Mouse (Mus musculus) MEL (cell line): ENCODE results near the gene Armc7.
A peak's percentile ranks its signal among the peaks of the same experiment; 100 is the strongest.

ENCODE experiments used
- CTCF ChIP-seq, 3 experiments: IDR thresholded peaks in 2 of 3; conservative IDR thresholded peaks in 1 of 3; 2 replicates each; pipeline ENCODE4 v1.5.1; 2011 to 2012; ENCODE audit warnings: low read length in 3 of 3, low read depth in 2 of 3, mild to moderate bottlenecking in 2 of 3, improper control_type of control experiment in 1 of 3, inconsistent platforms in 1 of 3, mixed read lengths in 1 of 3, moderate library complexity in 1 of 3; ENCODE audit not compliant: control insufficient read depth in 1 of 3, insufficient read depth in 1 of 3, poor library complexity in 1 of 3, severe bottlenecking in 1 of 3
- E2F4 ChIP-seq: IDR thresholded peaks from 2 replicates; pipeline ENCODE4 v1.6.1; 2011; ENCODE audit warnings: low read depth, low read length, improper control_type of control experiment, borderline replicate concordance
- EP300 ChIP-seq, 2 experiments: IDR thresholded peaks; 2 replicates each; pipeline ENCODE4 v1.6.1; 2011; ENCODE audit warnings: improper control_type of control experiment in 2 of 2, low read length in 2 of 2, low read depth in 1 of 2, mild to moderate bottlenecking in 1 of 2
- GATA1 ChIP-seq: IDR thresholded peaks from 2 replicates; pipeline ENCODE4 v1.6.1; 2011; ENCODE audit warnings: low read depth, low read length, improper control_type of control experiment
- NRF1 ChIP-seq: IDR thresholded peaks from 2 replicates; pipeline ENCODE4 v1.6.1; 2014; ENCODE audit warnings: low read depth, mild to moderate bottlenecking, inconsistent platforms, low read length, improper control_type of control experiment, moderate library complexity; ENCODE audit not compliant: poor library complexity, insufficient read depth, severe bottlenecking
- RAD21 ChIP-seq: IDR thresholded peaks from 2 replicates; pipeline ENCODE4 v1.6.1; 2011; ENCODE audit warnings: mild to moderate bottlenecking, low read depth, low read length, improper control_type of control experiment
- SIN3A ChIP-seq: IDR thresholded peaks from 2 replicates; pipeline ENCODE4 v1.6.1; 2012; ENCODE audit warnings: low read length, improper control_type of control experiment, inconsistent platforms
- TBP ChIP-seq: IDR thresholded peaks from 2 replicates; pipeline ENCODE4 v1.8.0; 2011; ENCODE audit warnings: low read depth, low read length, improper control_type of control experiment

DNA sequence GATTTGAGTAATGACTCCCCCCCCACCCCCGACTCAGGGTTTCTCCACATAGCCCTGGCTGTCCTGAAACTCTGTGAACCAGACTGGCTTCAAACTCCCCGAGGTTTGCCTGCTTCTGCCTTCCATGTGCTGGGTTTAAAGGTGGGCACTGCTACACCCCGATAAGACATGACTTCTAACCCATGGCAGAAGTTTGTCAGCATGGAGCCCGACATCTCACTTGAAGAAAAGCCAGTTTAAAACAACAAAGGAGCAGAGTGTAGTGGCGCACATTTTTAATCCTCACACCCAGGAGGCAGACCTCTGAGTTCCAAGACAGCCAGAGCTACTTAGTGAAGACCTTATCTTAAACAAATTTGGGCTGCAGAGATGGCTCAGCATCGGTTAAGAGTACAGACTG is 16.9 kb downstream of the Armc7 start:
- TF ChIP-seq NRF1 (no peak), TBP (no peak), RAD21 (no peak), E2F4 (no peak), EP300 (IDR thresholded peaks at IDR 0.05; ENCODE audit: low read depth in 1 of 2, low read length in 2 of 2) (peak in 1 of 2 experiments; percentile 25; a peak in 1 of 4 replicates), CTCF (IDR thresholded peaks at IDR 0.05 in 2 of 3, conservative IDR thresholded peaks at IDR 0.05 in 1 of 3; ENCODE audit: control insufficient read depth in 1 of 3, insufficient read depth in 1 of 3, low read depth in 2 of 3, low read length in 3 of 3, poor library complexity in 1 of 3, severe bottlenecking in 1 of 3) (no peak), SIN3A (peak; percentile 31; the same call in 1 of the 2 replicates), GATA1 (peak; percentile 54; the same call in 1 of the 2 replicates)
